Mouse (Mus musculus): Measurements from ENCODE around the gene Arel1.

The Arel1 gene

DNA sequence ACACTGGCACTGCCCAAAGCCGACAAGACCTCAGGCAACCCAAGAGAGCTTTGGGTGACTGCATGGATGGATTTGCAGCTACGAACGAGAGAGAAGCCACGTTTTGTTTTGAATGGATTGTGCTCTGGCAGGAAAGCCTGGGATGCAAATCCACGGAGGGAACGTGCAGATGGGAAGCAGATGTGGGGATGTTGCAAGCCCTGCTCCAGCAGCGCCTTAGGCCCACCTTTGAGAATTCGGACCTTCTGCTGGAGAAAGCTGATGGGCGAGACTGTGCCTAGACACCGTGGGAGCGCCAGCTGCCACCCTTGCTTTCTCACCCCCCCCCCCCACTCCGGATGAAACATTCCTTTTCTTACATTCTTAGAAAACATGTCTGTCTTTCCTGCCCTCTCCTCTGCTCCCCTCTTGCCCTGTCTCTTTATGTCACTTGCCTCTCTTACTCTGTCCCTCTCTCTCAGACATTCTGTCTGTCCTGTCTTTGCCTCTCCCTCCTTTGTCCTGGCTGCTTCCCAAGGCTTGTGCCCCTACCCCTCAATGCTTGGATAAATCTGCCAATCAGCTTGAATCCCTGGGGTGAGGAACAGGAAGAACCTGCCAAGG, 63.6 kb downstream of the Arel1 start:
- no peak for DNase-seq (ENCODE audit: low spot score in 2 of 2)

DNA sequence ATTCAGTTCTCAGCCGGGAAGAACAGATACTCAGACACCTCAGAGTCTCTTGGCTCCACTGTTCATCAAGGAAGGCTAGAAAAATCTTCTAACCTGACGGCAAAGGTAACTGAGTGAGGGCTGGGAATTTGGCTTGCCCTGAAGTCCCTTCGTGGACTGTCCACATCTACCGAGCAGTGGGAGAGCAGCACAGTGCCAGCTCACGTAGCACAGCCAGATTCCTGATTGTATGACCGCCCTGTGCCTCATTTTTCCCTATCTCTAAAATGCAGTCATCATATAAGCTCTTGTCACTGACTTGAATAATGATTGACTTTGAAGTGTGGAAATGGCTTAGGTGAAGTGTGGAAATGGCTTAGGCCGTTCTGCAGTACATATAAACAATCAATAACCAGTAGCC, 66.3 kb downstream of the Arel1 start:
- no peak for DNase-seq (ENCODE audit: low spot score in 2 of 2)

- no peak for DNase-seq (ENCODE audit: low spot score in 2 of 2)
Measured at GRCm38 (mm10) chr12:84900317-84900716, 70.4 kb downstream of the Arel1 start.

- DNase-seq (ENCODE audit: low spot score in 2 of 2): no peak
Measured at GRCm38 (mm10) chr12:84897322-84897721, 73.4 kb downstream of the Arel1 start.

GRCm38 (mm10) chr12:84896235-84896634, 74.5 kb downstream of the Arel1 start:
- DNase-seq (ENCODE audit: low spot score in 2 of 2): no peak

DNA sequence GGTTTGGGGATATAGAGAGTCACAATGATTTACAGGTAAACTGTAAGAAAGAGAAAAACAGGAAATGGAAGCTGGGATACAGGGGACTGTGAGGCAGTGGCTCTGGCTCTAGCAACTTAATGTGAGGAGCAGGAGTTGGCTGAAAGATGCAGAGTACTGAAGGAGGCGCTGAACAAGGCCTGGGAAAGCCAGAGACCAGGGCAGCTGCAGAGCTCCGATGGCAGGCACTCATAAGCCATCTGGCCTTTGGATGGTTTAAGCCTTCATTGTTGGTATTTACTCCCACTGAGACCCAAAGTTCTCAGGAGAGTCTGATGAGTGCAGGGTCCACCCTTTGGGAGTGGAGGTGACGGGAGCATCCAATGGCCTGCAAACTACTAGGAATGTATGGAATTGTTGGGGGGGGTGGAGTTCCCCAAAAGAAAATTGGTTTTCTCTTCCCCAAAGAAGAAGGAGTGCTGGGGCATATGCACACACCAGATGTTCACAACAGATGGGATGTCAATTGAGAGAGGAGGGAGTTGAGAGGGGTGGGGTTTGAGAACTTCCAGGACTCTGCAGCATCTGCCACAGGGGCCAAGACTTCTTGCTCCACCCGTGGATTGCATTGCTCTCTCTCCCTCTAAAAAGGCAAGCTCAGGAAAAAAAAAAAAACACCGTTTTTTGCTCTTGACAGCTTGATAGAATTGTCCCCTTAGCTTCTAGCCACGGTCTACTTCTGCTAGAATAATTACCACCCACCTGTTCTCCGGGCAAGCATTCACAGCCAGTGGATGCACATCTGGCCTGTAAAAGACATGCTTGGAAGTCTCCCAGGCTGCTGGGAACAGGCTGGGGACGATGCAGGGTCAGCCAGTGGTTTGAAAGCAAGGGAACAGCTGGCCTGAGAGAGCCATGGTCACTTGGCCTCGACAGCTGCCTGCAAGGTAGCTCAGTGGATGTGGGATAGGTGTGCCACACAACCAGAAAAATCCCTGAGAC, 76.8 kb downstream of the Arel1 start:
- no peak for DNase-seq (ENCODE audit: low spot score in 2 of 2)

DNA sequence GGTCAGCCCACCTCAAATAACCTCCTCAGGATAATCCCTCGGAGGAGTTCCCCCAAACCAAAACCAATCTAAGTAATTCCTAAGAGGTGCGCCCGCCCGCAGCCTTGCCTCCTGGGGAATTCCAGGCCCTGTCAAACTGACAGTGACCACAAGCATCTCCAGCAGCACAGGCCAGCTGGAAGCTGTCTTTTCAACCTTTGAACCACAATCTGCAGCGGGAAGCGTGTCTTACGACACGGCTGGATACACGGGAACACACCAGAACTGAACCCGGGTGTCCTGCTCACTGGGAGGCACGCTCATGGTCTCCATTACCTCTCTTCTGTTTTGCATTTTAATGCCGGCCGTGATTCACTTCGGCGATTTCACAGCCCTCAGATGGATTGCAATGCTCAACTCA, 80.4 kb downstream of the Arel1 start:
- DNase-seq (ENCODE audit: low spot score in 2 of 2): no peak

DNA sequence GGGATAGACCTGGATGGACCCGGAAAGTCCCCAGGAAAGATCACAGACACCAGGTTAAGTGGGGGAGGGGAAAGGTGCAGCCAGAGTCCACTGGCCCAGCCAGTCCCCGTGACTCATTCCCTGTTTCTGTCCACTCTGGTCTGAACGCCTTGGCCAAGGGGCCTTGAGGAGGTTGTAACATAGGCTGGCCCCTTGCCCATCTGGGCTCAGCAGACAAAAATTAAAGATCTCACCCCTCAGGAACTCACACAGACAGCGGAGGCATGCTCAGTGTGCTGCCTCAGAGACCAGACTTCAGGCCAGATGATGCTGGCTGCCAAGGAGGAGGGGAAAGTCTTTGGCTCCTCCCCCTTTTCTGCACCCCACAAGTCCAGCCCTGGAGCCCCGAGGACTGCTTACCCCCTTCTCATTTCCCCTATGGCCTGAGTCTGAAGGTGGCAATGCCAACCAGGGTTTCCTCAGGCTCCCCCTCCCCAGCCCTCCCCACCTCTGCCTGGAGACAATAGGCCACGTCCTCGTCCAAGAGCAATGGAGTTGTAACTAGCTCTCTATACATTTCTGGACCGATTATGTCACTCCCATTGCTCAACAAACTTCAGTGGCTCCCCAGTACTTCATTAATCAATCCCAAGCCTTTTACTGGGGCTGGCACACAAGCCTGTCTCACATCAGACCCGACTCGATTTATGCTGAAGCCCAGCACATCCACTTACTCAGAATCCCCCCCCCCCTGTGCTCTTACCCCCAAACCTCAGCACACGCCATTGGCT, 85.4 kb downstream of the Arel1 start:
- DNase-seq (ENCODE audit: low spot score in 2 of 2): no peak

DNA sequence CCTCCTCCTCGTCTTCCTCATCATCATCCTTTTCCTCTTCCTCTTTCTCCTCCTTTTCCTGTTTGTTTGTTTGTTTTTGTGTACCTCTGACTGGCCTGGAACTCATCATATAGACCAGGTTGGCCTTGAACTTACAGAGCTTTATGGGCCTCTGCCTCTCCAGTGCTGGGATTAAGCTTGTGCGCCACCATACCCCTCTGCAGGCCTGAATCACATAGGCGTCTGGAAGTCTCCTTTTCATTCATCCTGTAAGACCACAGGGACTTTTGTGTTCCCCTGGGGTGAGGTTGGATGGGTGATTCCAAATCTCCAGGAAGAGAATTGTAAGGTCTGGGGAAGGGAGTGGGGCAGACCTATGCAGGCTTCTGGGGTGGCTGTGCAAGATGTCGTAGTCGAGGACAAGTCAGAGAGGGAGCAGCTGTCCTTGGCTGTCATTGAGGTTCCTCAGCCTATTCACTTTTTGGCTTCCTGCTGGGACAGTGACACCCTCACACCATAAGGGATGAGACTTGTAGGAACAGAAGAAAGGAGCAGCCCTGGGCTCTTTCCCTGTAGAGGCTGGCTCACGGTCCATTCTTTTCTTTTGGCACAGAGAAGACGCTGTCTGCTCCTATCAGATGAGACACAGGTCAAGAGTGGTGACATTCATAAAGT, 86.2 kb downstream of the Arel1 start:
- no peak for DNase-seq (ENCODE audit: low spot score in 2 of 2)

DNA sequence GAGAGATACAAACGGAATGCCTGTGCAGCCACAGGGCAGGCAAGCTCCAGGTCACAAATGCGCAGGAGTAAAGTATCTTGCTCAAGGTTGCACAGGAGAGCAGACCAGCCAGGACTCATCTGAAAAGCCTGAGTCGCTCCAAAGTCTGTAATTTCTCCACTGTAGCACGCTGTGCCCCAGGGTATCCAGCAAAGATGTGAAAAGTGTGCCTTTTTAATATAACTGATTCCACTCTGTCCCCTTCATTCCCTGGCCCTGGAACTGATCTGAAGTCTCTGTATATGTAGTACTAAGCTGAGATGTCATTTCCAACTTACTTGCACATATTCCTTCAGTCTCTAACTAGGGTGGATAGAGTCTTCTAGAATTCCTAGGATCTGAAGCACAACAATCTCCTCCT, 87.9 kb downstream of the Arel1 start:
- DNase-seq (ENCODE audit: low spot score in 2 of 2): no peak

- no peak for DNase-seq (ENCODE audit: low spot score in 2 of 2)
Measured at GRCm38 (mm10) chr12:84880091-84880490, 90.6 kb downstream of the Arel1 start.

DNA sequence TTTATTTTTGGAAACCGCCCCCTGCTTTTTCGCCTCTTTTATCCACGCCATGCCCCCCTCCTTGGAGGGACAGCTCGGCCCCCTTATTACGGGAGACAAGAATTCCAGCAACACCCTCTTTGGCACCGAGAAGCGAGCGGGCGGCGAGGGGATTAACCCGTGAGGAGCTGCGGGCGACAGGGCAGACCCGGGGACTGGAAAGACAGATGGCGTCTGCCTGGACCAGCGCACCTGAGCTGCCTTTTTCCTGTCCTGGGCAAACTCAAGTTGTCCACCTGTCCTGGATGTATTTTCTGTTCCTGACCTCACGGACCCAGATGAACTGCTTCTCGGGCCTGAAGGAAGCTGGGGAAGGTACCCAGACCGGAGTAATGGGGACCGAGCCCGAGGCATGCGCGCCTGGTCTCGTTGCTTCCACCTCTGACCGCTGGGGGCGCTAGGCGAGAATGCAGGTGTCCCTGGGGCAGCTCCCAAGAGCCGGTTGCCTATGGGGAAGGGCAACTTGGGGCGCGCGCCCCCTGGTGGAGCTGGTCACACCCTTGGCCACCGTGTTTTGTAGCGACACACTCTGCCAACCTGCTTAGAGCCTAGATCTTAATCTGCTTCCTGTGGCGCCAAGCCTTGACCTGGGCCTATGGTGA, 94.1 kb downstream of the Arel1 start, which contains the start of gene Ltbp2:
Gene Ltbp2 (minus strand): TSS at position 52 of the 641 bp plus-strand sequence.
- peak; percentile 75 to 83 for DNase-seq (ENCODE audit: low spot score in 2 of 2)

DNA sequence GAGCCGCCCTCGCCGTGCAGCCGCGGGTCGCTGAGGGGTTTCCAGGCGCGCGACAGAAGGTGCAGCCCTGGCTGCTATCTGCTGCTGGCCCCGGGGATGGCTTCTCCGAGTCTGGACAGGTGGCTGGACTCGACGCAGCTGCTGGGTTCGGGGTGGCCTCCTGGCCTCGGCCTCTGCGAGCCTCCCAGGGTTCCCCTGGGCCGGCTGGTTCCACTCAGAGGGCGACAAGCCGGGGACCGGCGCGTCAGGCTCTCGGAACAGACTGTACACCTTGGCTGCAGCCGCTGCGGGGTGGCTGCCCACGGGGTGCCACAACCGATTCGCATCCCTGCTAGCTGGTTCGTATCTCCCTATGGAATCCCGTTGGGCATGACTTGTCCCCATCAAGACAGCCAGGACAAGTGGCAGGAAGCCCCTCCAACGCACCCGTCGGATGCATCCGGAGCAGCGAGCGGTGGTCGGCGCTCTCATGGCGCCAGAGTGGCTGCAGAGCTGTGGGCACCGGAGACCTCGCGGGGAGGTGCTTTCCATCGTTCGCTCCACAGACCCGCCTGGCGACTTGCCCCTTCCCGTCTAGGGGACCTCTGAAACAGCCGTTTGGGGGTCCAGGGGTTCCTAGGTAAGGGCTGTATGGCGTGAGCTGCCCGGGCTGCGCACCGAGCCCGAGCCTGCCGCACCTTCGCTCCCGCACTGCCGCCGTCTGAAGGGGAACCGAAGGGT, 94.8 kb downstream of the Arel1 start:
- DNase-seq (ENCODE audit: low spot score in 2 of 2): no peak

DNA sequence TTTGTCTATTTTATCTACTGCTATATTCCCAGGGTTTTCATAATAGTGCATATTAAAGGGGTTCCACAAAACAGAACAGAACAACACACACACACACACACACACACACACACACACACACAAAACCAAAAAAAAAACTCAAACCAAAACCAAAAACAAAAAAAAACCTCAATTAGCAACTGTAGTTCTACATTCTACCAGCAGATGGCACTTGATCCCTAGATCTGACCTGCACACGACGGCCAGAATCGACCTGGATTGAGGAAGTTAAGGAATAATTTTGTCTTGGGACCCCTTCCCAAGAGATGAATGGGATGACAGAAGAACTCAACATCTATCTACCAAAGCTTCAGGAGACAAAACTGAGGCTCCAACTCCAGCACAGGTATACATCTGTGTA, 97.3 kb downstream of the Arel1 start:
- DNase-seq (ENCODE audit: low spot score in 2 of 2): no peak

- DNase-seq (ENCODE audit: low spot score in 2 of 2): no peak
Measured at GRCm38 (mm10) chr12:84872310-84872709, 98.4 kb downstream of the Arel1 start.

All from spleen, postnatal 36 days (tissue).